Mouse (Mus musculus): ENCODE data around the gene Cenpq. TPM values are rescaled to one million over a fixed set of nuclear protein-coding genes. Genes with fewer than 3 reads are reported as not detected.

The Cenpq gene
- polyA plus RNA-seq (2014; fragmentation: Nextera tagmentation; extraction: Ambion mirVana), result 33.3 and 35.6 TPM in 2 replicates

DNA sequence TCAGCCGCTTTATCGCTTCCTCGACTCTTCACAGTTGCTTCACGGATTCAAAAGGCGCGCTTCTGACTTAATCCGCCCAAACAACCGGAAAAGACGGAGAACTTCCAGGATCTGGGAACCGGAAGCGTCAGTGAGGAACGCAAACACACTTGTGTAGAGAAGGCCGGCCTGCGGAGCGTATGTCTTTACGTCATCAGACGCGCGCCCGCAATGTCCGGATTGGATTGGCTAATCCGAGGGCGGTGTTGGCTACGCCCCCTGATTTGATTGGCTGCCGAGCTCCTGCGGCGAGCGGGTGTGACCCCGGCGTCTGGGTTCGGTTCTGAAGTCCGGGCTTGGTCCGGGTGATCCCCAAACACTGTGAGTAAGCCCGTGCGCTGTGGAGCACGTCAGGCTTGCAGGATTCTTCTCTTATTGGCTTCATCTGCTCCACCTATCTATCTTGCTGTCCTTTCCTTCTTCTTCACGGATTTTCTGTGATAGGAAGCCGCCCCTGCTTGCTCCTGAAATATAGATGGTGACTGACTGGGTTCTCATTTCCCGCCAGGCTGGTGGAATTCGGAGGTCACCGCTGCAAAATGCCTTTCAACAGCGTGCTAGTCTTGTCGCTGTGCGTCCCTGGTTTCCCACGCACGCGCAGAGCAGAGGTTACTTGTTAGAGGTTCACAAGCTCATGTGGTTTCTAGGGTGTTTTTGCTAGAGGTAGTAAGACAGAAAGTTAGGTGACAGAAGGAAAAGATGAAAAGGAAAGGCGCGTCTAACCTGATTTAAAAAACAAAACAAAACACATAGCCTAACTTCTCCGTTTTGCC lies at the start of gene Cenpq, which contains the start of gene Mut:
Cenpq (minus strand) TSS at position 628 of the 812 bp plus-strand sequence.
Mut (plus strand) TSS at position 266 of the 812 bp plus-strand sequence.
- no peaks in the 10 kb centered on the region for H3K27me3 ChIP-seq (ENCODE audit: insufficient read depth, low read length)
- H3K4me1 ChIP-seq (ENCODE audit: insufficient read depth), result no peaks in the 10 kb centered on the region
- under 1% methylated on average over 50 of the region's 50 CpGs for WGBS
- ATAC-seq (ENCODE audit: insufficient read depth) (peak; percentile 100), DNase-seq (peak; percentile 100)
- no peak for TF ChIP-seq CTCF (IDR thresholded peaks at IDR 0.05; ENCODE audit: low read depth)
- peak within 1 kb of the TSS; percentile 77 for H3K9ac ChIP-seq
- peak within 1 kb of the TSS; percentile 95 for H3K27ac ChIP-seq (ENCODE audit: low read depth)
- no peaks in the 10 kb centered on the region for H3K9me3 ChIP-seq (ENCODE audit: low read depth, low read length)
- peak within 1 kb of the TSS; percentile 74 for H3K4me2 ChIP-seq
- peak within 1 kb of the TSS; percentile 66 for H3K4me3 ChIP-seq (ENCODE audit: low read depth, low read length)
- peaks cover 13% of the 10 kb centered on the region; the same call in 1 of the 2 replicates for H3K36me3 ChIP-seq (ENCODE audit: insufficient read depth)

DNA sequence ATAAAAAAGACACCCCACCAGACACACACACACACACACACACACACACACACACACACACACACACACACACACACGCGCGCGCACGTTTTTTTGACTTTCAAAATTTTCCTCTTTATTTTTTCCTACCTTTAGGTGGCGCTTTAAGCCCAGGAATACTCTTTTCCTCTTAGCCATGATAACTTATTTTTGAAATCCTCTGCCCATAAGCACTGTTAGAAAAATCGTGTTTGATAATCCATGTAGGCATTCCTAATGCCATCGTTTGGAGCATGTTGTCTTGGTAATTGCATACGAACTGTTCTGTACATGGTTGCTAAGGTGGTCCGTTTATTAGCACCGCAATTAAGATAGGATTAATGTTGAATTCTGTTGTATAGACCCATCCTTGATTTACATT lies 43.1 kb upstream of the Cenpq start:
- ATAC-seq (ENCODE audit: insufficient read depth) (no peak), DNase-seq (peak; percentile 29)
- no peaks in the 10 kb centered on the region for H3K36me3 ChIP-seq (ENCODE audit: insufficient read depth)
- WGBS, result 67% methylated on average over 11 of the region's 11 CpGs
- H3K4me3 ChIP-seq (ENCODE audit: low read depth, low read length), result no peak overlapping the region
- no peaks in the 10 kb centered on the region for H3K9me3 ChIP-seq (ENCODE audit: low read depth, low read length)
- no peak overlapping the region for H3K4me2 ChIP-seq
- TF ChIP-seq CTCF (IDR thresholded peaks at IDR 0.05; ENCODE audit: low read depth), result peak; percentile 38
- H3K4me1 ChIP-seq (ENCODE audit: insufficient read depth), result no peaks in the 10 kb centered on the region
- no peak overlapping the region for H3K9ac ChIP-seq
- no peaks in the 10 kb centered on the region for H3K27me3 ChIP-seq (ENCODE audit: insufficient read depth, low read length)
- no peak overlapping the region for H3K27ac ChIP-seq (ENCODE audit: low read depth)

DNA sequence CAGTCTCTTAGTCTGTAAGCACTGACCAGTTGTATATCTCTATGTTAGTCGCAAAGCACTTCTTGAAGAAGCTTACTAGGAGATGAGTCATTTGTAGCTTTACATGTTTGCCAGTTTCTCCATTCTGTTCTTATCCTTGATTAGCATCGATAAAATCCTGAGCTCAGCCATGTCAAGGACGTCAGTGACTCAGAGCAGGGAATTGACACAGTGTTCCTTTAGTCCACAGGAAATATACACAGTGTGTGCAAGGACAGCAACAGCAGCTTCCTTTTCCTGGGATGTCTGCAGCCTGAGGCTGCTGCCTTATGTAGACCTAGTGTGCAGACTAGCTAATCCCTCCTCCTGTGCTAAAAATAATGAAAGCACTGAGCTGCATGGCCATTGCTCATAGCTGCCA lies 13.7 kb upstream of the Cenpq start:
- no peak overlapping the region for H3K4me2 ChIP-seq
- no peak for DNase-seq
- no peak overlapping the region for H3K9ac ChIP-seq
- TF ChIP-seq CTCF (IDR thresholded peaks at IDR 0.05; ENCODE audit: low read depth), result no peak
- H3K36me3 ChIP-seq (ENCODE audit: insufficient read depth), result peaks cover 21% of the 10 kb centered on the region
- no peak for ATAC-seq (ENCODE audit: insufficient read depth)
- WGBS, result 85% methylated on average over 3 of the region's 3 CpGs
- H3K9me3 ChIP-seq (ENCODE audit: low read depth, low read length), result no peaks in the 10 kb centered on the region
- no peak overlapping the region for H3K4me3 ChIP-seq (ENCODE audit: low read depth, low read length)
- H3K27ac ChIP-seq (ENCODE audit: low read depth), result no peak overlapping the region
- no peaks in the 10 kb centered on the region for H3K27me3 ChIP-seq (ENCODE audit: insufficient read depth, low read length)
- no peaks in the 10 kb centered on the region for H3K4me1 ChIP-seq (ENCODE audit: insufficient read depth)

DNA sequence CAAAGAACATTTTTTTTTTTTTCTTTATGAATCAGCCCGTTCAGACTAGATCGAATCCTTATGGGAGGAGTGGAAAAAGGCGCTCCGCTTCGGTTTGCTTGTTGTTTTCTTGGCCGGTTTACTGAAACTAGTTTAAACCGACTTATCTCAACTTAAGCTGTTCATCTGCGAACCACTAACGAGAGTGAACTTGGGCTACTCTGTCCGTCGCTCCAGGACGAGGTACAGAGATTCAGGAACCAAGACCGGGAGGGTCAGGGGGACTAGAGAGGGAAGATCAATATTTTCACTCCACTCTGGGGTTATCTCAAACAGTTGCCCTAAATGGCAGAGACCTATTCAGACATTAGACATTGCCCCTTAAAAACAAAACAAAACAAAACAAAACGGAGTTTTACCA lies 862 bp downstream of the Cenpq start:
- ATAC-seq (ENCODE audit: insufficient read depth) (peak; percentile 48), DNase-seq (peak; percentile 36)
- TF ChIP-seq CTCF (IDR thresholded peaks at IDR 0.05; ENCODE audit: low read depth), result no peak

DNA sequence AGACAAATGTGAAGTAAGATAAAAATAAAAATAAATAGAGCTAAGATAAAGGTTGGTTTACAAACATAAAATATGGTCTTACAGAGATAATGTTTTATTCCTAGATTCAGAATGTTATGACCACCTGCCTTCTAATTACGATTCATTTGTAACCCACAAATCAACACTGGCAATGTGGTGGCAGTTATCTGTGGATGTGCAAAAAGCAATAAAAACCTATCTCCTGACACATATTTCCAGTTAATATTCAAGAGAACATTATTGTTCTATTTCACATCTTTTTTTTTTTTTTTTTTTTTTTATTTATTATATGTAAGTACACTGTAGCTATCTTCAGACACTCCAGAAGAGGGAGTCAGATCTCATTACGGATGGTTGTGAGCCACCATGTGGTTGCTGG lies 19.3 kb downstream of the Cenpq start:
- ATAC-seq (ENCODE audit: insufficient read depth), result no peak
- Histone ChIP-seq H3K9me3 (ENCODE audit: low read depth, low read length) (no peaks in the 10 kb centered on the region), H3K27me3 (ENCODE audit: insufficient read depth, low read length) (no peaks in the 10 kb centered on the region), H3K9ac (no peak overlapping the region), H3K4me2 (no peak overlapping the region), H3K4me3 (ENCODE audit: low read depth, low read length) (no peak overlapping the region), H3K36me3 (ENCODE audit: insufficient read depth) (no peaks in the 10 kb centered on the region), H3K27ac (ENCODE audit: low read depth) (no peak overlapping the region), H3K4me1 (ENCODE audit: insufficient read depth) (no peaks in the 10 kb centered on the region)
- 93% methylated on average over 1 of the region's 2 CpGs for WGBS
- no peak for TF ChIP-seq CTCF (IDR thresholded peaks at IDR 0.05; ENCODE audit: low read depth)
- no peak for DNase-seq

More for the DNA sequence above, 862 bp downstream of the Cenpq start:
- 0% methylated on average over 14 of the region's 14 CpGs for WGBS
- Histone ChIP-seq H3K9ac (peak overlapping the region; percentile 77), H3K9me3 (ENCODE audit: low read depth, low read length) (no peaks in the 10 kb centered on the region), H3K36me3 (ENCODE audit: insufficient read depth) (peaks cover 13% of the 10 kb centered on the region; the same call in 1 of the 2 replicates), H3K4me1 (ENCODE audit: insufficient read depth) (no peaks in the 10 kb centered on the region), H3K4me3 (ENCODE audit: low read depth, low read length) (peak overlapping the region; percentile 66), H3K27ac (ENCODE audit: low read depth) (peak overlapping the region; percentile 95; the same call in 1 of the 2 replicates), H3K27me3 (ENCODE audit: insufficient read depth, low read length) (no peaks in the 10 kb centered on the region), H3K4me2 (peak overlapping the region; percentile 74)

DNA sequence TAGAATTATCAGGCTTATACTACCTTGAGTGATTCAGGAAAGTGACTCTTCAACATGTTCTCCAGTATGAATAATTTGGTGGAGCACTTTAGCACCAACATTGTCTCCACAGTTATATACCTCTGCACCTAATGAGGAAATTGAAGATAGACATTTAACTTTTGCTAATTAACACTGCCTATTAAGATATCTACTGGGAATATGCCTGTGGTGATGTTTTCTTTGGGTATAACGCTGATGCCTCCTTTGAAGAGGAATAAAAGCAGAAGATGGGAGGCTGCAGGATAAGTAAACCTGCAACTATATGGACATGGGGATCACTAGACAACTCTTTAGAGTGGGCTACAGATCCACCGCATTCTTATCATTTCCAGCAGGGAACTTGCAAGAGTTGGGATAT lies 20.6 kb downstream of the Cenpq start, which contains the start of gene Glyatl3:
Glyatl3 (minus strand) TSS at position 101 of the 400 bp plus-strand sequence.
- H3K9me3 ChIP-seq (ENCODE audit: low read depth, low read length), result no peaks in the 10 kb centered on the region
- no peak within 1 kb of the TSS for H3K4me3 ChIP-seq (ENCODE audit: low read depth, low read length)
- no peaks in the 10 kb centered on the region for H3K27me3 ChIP-seq (ENCODE audit: insufficient read depth, low read length)
- H3K27ac ChIP-seq (ENCODE audit: low read depth), result no peak within 1 kb of the TSS
- no peak within 1 kb of the TSS for H3K4me2 ChIP-seq
- H3K4me1 ChIP-seq (ENCODE audit: insufficient read depth), result no peaks in the 10 kb centered on the region
- DNase-seq (no peak), ATAC-seq (ENCODE audit: insufficient read depth) (no peak)
- no peak within 1 kb of the TSS for H3K9ac ChIP-seq
- no peak for TF ChIP-seq CTCF (IDR thresholded peaks at IDR 0.05; ENCODE audit: low read depth)
- no peaks in the 10 kb centered on the region for H3K36me3 ChIP-seq (ENCODE audit: insufficient read depth)
- WGBS, result 99% methylated on average over 2 of the region's 2 CpGs

DNA sequence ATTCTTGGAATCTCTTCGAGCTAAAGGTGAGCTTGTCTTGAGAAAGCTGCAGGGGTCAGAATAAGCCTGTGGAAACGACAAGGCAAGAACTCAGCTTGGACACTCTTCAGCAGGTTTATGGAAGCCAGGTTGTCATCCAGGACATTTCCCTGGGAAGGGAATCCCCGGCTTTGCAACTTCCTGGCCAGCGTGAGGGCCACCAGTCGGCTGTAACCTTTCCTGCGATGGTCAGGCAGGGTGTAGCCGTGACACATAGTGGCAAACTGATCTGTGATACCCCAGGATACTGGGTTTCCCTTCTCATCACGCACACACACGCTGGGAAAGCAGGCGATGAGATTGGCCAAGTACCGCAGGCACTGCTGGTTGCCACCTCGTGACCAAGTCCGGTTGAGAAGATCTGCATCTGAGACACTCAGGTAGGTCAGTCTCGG lies 30.1 kb downstream of the Cenpq start:
- Histone ChIP-seq H3K27me3 (ENCODE audit: insufficient read depth, low read length) (no peaks in the 10 kb centered on the region), H3K9ac (no peak overlapping the region), H3K4me3 (ENCODE audit: low read depth, low read length) (no peak overlapping the region), H3K4me2 (peak overlapping the region; percentile 46), H3K9me3 (ENCODE audit: low read depth, low read length) (no peaks in the 10 kb centered on the region), H3K36me3 (ENCODE audit: insufficient read depth) (no peaks in the 10 kb centered on the region), H3K27ac (ENCODE audit: low read depth) (no peak overlapping the region), H3K4me1 (ENCODE audit: insufficient read depth) (no peaks in the 10 kb centered on the region)
- no peak for TF ChIP-seq CTCF (IDR thresholded peaks at IDR 0.05; ENCODE audit: low read depth)
- no peak for DNase-seq
- 8% methylated on average over 14 of the region's 14 CpGs for WGBS
- ATAC-seq (ENCODE audit: insufficient read depth), result no peak
